Mouse (Mus musculus): ENCODE data around the gene Ofd1.

The Ofd1 gene

DNA sequence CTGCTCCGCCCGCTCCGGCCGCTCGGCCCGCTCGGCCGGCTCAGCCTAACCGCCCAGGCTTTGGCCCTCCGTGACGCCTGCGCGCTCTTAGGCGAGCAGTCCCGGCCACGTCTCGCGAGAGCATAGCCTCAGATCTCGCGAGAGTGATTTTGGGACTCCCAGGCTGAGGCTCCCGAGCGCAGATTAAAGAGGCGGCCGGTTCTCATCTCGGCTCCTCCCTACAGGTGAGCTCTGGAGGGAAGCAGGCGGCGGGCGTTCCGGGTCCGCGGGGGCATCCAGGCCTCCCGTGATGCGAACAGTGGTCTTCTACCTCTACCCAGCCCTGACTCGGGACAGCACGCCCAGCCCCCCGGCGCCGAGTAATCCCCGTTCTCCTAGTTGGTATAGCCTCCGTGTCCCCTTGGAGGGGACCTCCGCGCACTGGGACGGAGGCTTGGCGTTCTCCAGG, at the start of gene Ofd1:
Gene Ofd1, minus strand, starts transcription at position 89 of the 448 bp plus-strand sequence.
- peak; percentile 90 for DNase-seq (ENCODE audit: low spot score)

DNA sequence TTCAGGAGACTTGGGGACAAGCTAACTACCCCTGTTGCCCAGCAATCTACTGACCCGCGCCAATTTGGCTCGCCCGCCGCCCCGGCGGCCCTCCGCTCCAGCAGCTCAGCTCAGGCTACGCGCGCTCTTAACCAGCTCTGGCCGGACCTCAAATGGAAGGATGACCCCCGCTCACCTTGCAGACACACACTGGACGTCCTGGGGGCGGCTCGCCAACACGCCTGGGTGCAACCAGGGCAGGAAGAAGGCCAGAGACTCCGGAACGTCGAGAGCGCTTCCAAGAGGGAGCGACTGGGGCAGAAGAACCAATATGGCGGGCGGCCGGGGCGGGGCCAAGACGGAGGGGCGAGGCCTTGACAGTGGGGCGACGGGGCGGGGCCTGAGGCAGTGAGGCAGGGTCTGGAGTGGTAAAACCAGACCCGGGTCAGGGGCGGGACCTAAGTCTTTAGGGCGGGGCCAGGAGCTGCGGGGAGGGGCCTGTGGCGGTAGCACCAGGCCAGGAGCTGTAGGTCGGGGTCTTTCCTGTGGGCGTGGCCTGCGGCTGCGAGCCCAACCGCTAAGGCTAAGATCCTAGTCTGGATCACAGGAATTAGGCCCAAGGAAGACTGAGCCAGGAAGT, 39.0 kb upstream of the Ofd1 start, which contains the start of gene Rab9:
Gene Rab9, minus strand, starts transcription at position 503 of the 619 bp plus-strand sequence.
- DNase-seq (ENCODE audit: low spot score) = peak; percentile 92

DNA sequence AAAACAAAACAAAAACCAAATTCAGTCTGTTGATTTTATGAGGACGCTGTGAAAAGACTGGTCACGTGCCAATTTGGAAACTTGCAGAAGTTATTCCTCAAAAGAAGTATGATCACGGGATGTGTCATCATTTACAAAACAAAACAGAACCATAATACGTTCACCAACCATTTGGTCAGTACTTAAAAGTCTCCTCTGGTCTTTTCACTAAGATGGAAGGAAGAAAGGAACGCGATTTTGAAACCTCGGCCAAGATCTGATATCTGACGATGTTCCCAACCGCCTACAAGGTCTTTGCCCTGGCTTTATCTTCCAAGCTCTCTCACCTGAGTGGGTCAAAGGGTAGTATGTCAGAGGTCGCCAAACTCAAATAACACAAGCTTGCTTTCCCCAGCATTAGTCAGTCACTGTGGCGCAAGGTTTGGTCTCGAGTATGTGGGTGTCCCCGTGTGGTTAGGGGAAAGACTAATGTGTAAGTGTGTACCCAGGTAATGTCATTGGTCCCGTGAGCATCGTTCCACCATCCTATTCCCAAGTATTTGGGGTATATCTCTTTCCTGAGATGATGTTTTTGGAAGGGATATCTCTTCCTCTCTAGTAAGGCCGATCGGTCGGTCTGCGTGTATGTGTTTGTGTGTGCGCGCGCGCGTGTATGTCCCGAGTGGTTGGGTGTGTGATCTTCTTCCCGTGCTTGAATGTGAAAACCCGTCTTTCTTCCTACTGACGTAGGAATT, 38.3 kb upstream of the Ofd1 start:
- DNase-seq (ENCODE audit: low spot score) = no peak

DNA sequence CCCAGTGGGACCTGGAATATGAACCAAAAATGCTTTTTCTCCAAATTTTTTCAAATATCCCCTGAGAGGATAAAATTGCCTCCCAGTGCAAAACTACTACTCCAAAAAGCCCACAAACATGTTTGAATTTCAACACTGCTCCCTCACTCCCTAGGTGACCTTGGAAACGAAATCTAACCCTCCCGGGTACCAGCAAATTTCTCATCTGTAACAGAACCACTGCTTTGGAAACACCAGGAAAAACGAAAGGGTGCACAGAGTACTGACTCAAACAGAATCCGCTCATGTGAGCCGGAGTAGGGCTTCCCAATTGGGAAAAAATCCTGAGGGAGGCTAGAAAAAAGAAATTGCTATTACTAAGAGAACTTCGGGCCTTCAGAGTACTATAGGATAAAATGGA, 36.9 kb upstream of the Ofd1 start:
- DNase-seq (ENCODE audit: low spot score) = no peak

GRCm38 (mm10) chrX:166472612-166473011, 32.1 kb upstream of the Ofd1 start:
- DNase-seq (ENCODE audit: low spot score) = no peak

GRCm38 (mm10) chrX:166468321-166468720, 27.8 kb upstream of the Ofd1 start:
- no peak for DNase-seq (ENCODE audit: low spot score)

DNA sequence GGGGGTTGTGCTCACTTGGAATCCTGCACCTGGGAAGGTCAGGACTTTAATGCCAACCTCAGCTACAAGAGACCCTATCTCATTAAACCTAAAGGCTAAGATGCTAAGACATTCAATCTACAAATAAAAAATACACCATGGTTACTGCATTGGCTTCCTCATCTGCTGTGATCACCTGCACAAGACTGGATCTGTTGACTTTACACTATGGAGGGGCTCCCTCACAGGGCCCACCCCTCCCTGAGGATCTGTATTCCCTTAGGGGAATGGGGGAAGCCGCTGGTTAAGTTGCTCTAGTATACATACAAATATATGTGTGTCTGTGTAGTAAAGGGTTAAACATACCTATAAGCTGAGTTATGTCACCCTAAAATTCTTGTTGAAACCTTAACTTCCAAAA, 15.0 kb upstream of the Ofd1 start:
- DNase-seq (ENCODE audit: low spot score) = no peak

GRCm38 (mm10) chrX:166454331-166454730, 13.8 kb upstream of the Ofd1 start:
- no peak for DNase-seq (ENCODE audit: low spot score)

- DNase-seq (ENCODE audit: low spot score) = no peak
Observed at GRCm38 (mm10) chrX:166453532-166453931, 13.0 kb upstream of the Ofd1 start.

DNA sequence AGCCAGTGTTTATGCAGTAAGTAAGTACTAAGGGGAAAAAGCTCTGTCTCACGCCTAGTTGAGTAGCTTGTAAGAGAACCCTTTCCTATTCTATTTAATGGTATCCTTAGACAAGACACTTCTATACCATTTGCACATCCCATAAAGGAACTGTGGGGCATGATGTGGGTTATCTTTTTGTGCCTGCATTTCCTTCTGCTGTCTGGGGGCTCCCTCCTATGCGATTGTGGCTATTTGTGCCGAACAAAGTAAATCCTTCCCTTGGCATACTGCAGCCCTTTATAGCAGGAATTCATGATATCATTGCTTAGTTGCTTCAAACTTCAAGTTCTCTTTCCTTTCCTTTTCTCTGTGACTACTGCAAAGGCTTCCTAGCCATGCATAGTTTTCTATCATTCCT, 4.0 kb upstream of the Ofd1 start:
- DNase-seq (ENCODE audit: low spot score) = no peak

DNA sequence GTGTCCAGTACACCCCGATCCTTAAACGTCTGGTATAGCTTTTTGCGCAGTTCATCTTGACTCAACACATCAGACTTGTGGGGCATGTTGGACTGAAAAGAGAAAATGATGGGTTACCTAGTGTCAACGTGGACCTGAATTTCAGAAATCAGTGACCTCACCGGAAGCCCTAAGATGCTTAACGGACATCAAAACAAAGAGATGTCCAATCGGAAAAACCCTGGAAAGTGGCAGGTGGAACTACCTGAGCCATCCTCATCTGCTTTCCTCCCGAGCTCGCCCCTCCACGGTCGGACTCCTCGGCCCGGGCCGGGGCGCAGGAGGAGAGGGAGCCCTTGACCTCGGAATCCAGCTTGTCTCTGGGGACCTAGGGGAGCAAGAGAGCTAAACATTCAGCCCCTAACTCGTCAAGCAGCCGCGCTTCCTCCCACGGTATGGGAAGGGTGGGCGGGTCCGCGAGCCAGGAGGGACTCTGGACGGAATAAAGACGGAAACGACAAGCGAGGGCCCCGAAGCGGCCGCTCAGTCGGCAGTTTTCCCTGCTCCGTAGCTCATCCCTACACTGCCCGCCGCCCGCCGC, 378 bp downstream of the Ofd1 start, which contains the start of gene Trappc2:
Gene Trappc2, plus strand, starts transcription at position 539 of the 580 bp plus-strand sequence.
- no peak for DNase-seq (ENCODE audit: low spot score)

- no peak for DNase-seq (ENCODE audit: low spot score)
Observed at GRCm38 (mm10) chrX:166434812-166435211, 5.7 kb downstream of the Ofd1 start.

DNA sequence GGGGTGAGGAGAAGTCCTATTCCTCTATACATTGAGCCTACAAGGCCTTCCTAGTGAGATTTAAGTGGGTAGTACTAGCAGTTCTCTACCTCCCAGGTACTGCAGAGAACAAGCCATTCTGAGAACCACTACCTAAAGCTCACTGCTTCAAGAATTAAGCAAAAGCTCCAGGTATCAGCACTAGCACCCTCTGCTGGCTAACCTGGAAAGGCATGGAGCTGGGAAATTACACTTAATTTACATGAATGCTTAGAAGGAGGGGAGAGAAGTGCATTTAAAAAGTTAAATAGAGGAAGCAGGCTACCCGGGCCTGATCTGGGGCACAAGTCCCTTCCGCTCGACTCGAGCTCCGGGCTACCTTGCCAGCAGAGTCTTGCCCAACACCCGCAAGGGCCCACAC, 24.3 kb downstream of the Ofd1 start:
- DNase-seq (ENCODE audit: low spot score) = peak; percentile 49

DNA sequence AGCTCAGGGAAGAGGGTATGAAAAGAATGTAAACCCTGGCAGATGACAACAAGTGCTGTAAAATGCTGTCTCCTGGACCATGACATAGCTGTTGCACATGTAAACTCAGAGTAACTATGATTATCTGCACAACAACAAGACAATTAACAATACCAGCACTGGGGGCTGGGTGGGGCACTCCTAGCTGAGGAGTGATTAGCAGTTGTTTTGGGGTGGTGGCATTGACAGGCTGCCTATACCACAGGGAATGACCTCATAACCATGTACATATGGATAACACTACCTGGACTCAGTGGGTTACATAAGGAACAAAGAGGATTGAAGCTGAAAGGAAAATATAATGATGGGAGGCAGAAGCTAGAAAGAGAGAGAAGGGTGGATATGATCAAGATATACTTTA, 32.6 kb downstream of the Ofd1 start:
- DNase-seq (ENCODE audit: low spot score) = no peak

GRCm38 (mm10) chrX:166393753-166394152, 46.8 kb downstream of the Ofd1 start:
- no peak for DNase-seq (ENCODE audit: low spot score)

DNA sequence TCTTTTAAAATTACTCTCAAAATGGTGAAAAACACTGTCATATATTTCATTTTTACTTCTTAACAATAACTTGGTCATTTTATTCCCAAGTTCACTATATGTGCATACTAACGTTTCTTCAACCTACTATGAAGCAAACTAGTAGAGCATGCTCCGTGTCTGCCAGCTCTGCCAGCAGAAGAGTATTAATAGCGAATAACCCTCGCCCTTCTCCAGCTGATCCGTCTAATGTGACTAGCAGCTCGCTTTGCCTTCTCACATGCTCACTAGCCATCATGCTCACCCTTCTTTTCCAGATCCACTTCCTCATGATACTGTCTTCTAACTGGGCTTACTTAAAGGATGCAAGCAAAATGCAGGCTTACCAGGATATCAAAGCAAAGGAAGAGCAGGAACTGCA, 53.8 kb downstream of the Ofd1 start:
- no peak for DNase-seq (ENCODE audit: low spot score)

GRCm38 (mm10) chrX:166384935-166385334, 55.6 kb downstream of the Ofd1 start:
- DNase-seq (ENCODE audit: low spot score) = no peak

DNA sequence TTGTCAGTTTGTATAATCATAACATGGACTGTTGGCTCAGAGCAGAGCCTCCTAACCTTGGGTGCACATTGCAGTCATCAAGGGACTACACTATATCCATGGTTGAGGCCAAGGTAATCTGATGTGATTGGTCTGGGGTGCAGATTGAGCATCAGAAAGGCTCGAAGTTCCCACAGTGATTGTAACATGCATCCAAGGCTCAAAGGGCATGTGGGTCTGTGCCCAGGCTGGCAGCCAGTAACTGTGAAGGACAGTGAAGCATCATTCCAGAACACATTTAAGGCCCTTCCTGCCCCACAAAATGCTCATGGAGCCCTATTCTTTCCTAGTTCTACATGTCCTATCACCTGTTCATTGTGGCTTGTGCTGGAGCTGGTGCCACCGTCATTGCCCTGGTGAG, 56.9 kb downstream of the Ofd1 start:
- no peak for DNase-seq (ENCODE audit: low spot score)

DNA sequence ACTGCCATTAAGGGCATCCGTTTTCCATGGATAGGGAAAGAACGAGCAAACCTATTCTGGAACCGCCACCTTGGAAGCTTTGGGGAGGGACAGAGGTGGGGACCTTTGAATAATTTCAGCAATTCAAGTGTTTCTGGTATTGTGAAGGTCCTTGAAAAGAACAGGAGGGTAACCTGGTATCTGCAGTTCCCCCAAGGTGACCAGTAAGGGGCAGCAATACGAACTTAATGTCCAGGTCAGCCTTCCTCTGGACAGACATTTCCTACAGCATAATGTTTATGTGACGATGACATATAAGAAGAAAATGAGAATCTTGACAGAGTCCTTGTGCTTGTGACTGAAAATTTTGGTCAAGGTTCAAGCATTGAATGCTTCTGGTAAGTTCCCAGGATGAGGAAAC, 61.9 kb downstream of the Ofd1 start:
- DNase-seq (ENCODE audit: low spot score) = no peak

DNA sequence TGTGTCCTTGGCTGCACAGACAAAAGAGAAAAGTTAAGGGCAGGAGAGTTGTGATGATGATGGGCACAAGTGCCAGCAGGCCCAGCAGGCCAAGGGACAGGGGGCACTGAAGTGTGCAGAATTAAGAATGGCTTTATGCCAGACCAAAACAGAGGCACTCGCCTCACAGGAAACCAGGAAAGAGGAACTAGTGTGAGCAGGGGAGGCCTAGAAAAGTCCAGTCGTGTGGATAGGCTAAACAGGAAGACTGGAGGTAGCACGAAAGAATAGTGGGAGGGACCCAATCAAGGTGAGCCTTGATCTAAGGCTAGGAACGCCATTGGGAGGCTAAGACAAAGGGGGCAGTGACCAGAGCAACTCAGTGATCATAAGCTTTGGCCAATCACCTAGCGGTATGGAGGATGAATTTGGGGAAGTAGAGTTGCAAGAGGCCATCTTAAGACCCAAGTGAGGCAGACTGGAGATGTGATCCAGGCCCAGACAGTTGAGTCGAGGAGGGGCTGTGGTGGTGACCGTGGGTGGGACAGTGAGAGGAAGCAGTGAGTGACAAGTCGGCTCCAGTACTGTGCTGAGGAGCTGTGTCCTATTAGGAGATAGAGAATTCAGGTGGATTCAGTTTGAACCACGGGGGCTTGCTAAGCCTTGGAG, 63.7 kb downstream of the Ofd1 start:
- DNase-seq (ENCODE audit: low spot score) = no peak

DNA sequence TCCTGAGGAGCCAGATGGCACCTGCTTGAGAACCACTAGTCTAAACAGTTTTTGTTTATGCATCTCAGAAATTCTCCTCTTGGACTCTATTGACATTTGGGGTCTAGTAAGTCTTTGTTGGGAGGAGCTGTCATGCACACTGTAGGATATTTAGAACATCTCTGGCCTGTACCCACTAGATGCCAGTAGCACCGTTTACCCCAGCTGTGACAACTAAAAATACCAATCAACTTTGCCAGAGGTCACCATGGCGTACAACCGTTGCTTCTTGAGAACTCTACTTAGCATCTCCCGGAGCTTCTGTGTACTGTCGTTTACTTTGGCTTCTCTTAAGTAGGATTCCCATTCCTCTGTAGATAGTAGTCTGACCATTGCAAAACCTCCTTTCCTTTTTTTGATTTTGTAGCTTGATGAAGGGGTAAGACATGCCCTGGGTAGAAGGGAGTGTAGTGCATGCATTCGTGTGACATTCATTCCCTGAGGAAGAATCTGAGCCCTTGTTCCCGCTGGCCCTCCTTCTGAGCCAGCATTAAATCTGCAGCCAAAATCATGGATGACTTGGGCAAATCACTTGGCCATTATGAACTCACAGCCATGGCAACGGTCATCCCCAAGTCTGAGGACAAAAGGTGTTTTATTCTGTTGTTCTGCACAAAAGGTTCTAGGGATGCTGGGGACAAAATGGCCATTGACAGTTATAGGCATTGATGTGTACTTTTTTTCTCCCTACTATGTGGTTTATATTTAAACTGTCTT, 74.9 kb downstream of the Ofd1 start:
- DNase-seq (ENCODE audit: low spot score) = no peak

DNA sequence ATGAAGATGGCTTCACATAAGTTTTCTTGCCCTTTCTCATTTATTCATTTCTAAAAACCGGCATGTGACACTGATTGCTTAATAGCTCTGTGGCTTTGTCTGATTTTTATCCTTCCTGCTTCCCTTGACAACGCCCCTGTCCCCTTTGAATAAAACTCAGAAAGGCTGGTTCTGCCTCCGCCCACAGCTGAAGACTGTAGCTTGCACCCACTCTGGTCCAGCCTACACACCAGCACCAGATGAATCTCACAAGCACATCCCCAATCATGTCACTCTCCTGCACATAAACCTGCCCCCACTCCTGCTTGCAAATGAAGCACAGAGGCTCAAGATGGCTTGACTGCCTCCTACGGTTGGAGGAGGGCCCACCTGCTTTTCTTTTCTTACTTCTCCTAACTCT, 80.0 kb downstream of the Ofd1 start:
- no peak for DNase-seq (ENCODE audit: low spot score)
